Mouse (Mus musculus) mouse trophoblast stem cell (cell line): ENCODE results near the gene Eps15.

ENCODE experiments used
- in situ Hi-C, 2 experiments: fragments of 300-500 bp; cut with MseI, MboI; formaldehyde crosslinking; loops; 2 replicates in 1 of 2; 3 replicates in 1 of 2; pipeline ENCODE4 v1.15.1; 2025

Gene Eps15

GRCm38 (mm10) chr4:109279689-109280458, at the start of gene Eps15:
Gene Eps15, plus strand, starts transcription at chr4:109280268.
- in situ Hi-C loops = no loop called here

DNA sequence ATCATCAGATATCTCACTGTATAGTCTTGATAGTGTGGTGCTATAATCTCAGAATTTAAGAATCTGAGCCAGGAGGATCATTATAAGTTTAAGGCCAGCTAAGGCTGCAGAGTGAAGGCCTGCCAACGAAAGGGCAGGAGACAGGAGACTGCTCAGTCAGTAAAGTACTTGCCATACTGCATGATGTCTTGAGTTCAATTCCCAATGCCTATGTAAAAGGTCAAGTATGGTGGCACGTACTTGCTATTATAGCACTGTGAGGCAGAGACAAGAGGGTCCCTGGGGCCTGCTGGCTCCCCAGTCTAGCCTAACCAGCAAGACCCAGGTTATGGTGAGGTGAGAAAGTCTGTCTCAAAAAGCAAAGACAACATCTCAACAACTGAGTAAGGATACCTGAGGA, 45.9 kb upstream of the Eps15 start, which contains the start of gene Calr4:
Gene Calr4, plus strand, starts transcription at position 301 of the 400 bp plus-strand sequence.
- in situ Hi-C loops = no loop called here

DNA sequence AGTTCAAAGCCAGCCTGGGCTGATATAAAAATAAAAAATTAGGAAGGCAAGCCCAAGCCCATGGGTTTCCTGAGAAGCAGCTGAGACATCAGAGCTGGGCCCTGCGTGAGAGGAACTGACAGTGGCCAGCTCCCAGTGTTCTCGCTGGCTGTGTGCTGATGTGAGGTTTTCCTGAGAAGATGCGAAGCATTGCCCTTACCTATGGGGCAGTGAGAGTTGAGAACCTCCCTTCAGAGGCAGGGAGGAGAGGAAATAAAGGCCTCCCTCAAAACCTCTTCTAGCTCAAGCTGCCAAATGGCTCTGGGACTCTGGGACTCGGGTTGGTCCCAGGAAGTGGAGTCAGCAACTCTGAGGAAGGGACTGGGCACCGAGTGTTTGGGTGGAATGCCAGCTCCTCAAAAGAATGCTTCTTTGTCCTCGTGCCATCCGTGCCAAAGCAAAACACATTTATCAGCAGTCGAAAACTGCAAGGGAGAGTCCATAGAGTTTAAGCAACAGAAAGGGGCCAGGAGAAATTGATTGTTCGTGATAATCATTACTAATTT, 45.2 kb upstream of the Eps15 start:
- in situ Hi-C loops = no loop called here

DNA sequence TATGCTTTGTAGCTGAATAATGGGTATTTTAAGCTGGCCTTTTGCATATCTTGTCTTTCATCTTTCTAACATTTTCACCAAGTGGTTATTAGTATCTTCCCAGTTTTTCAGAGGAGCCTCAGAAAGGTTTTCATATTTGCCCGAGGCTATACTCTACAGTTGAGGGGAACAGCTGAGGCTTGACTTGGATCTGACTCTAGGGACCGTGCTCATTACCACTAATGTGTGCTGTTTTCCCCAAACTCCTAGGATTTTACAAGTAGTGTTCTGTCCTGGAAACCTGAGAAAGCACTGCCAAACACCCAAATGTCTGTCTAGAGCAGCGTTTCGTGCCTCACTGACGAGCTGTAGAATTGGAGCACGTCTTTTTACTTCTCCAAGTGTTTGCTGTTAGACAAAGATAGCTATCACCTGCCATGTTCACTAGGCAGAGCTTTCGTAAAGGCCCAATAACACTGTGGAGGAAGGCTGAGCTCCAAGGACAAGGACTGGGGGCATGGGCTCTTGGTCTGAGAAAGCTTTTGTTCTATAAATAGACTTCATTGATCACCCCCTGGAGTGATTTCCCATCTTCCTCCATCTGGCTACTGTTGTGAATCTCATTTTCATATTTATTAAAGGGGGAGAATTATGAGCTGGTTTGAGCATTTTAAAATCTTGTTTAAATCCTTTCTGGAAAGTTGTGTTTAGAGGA, 43.7 kb upstream of the Eps15 start:
- in situ Hi-C loops = no loop called here

DNA sequence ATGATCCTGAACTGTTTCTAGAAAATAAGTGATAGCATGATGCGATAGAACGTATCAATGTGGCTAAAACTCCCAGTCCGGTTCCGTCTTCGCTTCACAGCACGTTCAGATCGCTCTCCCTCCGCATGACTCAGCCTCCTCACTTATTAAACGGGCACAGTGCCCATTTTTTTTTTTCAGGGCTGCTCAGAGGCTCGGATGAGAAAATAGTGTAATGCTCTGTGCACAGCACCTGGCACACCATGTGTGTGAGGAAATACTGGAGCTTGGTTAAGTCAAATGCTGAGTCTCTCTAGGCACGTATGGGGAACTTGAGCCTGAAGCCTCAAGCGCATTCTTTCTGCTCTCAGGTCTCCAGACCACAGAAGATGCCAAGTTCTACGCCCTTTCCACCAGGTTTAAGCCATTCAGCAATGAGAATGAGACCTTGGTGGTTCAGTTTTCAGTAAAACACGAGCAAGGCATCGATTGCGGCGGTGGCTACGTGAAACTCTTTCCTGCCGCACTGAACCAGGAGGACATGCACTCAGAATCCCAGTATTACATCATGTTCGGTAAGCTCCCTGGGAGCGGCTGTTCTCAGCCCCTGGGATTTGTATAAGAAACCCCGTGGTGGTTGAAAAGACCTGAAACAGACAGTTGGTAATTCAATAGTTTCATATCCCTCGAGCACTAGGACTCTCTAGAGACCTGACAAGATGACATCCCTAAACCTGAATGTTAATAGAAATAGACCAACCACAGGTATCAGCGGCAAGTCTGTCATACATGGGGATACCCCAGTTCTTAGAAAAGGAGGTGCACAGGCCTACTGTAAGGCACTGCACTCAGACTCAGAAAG, 41.4 kb upstream of the Eps15 start:
- in situ Hi-C loops = no loop called here

DNA sequence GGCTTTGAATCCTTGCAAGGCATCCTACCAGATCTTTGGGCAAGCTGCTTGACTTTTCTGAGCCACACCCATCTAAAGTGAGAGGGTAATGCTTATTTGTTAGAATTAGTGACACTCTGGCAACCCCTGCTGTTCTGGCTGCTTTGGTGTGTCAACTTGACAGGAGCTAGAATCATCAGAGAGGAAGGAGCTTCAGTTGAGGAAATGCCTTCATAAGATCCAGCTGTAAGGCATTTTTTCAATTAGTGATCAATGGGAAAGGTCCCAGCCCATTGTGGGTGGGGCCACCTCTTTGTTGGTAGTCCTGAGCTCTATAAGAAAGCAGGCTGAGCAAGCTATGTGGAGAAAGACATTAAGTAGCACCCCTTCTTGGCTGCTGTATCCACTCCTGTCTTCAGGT, 38.8 kb upstream of the Eps15 start:
- in situ Hi-C loops = no loop called here

DNA sequence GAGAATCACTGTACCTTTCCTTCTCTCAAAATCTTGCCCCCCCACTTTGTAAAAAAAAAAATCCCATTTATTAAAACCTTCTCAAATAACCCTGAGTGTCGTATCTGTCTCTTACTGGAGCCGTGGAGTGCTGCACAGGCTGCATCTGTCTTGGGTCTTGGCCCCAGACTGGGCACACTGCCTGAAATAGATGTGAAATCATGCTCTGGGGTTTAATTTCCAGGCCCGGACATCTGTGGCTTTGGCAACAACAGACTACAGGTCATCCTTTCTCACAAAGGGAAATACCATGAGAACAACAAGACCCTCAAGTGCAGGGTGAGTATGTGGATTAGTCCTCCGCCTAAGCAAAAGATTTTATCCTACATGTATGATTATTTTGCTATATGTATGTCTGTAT, 38.1 kb upstream of the Eps15 start:
- in situ Hi-C loops = no loop called here

- in situ Hi-C loops = no loop called here
Observed at GRCm38 (mm10) chr4:109244506-109244905, 35.6 kb upstream of the Eps15 start.

GRCm38 (mm10) chr4:109245016-109245620, 35.0 kb upstream of the Eps15 start:
- in situ Hi-C loops = no loop called here

DNA sequence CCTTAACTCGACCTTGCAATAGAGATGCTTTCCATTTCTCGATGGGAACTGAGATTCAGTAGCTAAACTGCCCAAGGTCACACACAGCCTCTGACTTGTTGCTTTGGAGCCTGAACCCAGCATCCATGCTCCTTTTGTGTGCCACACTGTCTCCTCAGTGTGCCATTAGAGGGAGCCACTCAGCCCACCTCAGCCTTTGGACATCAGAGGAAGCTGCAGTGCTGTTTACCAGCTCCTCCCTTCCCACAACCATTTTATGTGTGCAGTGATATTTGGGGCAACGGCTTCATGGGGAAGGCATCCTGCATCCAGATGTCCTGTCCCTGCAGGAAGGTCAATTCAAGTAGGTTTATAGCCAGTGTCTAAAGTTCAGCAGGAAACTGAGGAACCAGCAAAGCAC, 28.5 kb upstream of the Eps15 start:
- in situ Hi-C loops = no loop called here

DNA sequence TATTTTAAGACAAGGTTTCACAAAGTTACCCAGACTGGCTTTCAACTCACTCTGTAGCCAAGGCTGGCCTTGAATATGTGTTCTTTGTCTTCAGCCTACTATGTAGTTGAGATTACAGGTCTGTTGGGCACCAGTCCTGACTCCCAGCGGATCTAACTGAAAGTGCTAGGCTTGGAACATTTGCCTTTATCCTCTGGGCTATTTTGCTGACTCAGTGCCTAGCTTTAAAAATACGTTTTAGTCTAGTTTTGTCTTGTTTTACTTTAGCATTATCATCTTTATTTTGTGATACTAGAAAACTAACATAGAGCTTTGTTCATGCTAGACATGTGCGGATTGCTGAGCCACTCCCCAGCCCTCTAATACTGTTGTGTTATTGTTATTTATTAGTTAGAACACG, 27.9 kb upstream of the Eps15 start:
- in situ Hi-C loops = no loop called here

GRCm38 (mm10) chr4:109253664-109254151, 26.4 kb upstream of the Eps15 start:
- in situ Hi-C loops = no loop called here

- in situ Hi-C loops = no loop called here
Observed at GRCm38 (mm10) chr4:109254511-109254910, 25.6 kb upstream of the Eps15 start.

- in situ Hi-C loops = no loop called here
Observed at GRCm38 (mm10) chr4:109255321-109255720, 24.7 kb upstream of the Eps15 start.

- in situ Hi-C loops = no loop called here
Observed at GRCm38 (mm10) chr4:109255727-109256417, 24.2 kb upstream of the Eps15 start.

DNA sequence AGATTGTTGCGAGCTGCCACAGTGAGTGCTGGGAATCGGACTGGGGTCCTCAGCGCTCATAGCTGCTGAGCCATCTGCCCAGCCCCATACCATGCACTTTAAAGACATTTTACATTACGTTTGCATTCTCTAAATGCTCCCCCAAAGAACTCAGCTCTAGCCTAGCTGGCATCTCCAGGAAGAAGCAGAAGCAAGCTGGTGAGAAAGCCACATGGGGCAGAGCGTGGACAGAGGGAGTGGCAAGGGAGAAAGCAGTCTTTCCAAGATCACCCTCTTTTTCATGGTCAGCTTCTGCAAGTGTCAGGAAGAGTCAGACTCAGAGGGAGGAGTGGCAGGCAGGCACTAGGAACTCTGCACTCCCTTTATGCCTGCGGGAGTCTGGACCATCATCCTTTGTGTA, 23.3 kb upstream of the Eps15 start:
- in situ Hi-C loops = no loop called here

- in situ Hi-C loops = no loop called here
Observed at GRCm38 (mm10) chr4:109257639-109258038, 22.4 kb upstream of the Eps15 start.

- in situ Hi-C loops = no loop called here
Observed at GRCm38 (mm10) chr4:109262068-109262467, 18.0 kb upstream of the Eps15 start.

DNA sequence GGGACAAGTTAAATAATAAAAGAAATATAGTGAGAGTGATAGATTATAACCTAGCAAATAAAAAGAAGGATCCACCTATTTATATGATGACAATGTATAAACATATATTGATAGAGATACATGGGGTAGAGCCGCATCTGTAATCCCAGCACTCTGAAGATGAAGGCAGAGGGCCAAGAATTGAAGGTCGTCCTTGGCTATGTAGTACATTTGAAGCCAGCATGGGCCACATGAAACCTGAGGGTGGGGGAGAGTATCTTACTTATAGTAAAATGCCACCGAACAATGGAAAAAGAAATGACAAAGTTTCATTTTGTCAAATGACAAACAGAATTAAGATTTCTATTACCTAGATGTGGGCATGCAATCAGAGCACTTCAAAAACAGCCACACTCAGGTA, 14.0 kb upstream of the Eps15 start:
- in situ Hi-C loops = no loop called here

DNA sequence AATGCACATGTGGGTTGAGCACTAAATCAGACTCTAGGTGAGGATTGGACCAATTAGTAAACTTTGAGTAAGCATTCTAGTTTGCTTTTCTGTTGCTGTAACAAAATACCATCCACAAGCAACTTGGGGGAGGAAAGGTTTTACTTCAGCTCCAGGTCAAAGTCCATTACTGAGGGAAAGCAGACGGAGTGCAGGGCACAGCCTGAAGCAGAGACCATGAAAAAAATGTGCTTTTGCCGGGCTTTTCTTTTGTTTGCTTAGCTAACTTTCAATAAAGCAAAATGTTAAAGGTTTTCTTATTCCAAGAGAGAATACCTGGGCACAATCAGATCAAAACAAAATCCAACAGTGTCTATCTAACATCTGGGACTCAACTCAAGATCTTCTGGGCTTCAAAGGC, 13.3 kb upstream of the Eps15 start:
- in situ Hi-C loops = no loop called here

- in situ Hi-C loops = no loop called here
Observed at GRCm38 (mm10) chr4:109267452-109267851, 12.6 kb upstream of the Eps15 start.
